In the genomic region with DNA sequence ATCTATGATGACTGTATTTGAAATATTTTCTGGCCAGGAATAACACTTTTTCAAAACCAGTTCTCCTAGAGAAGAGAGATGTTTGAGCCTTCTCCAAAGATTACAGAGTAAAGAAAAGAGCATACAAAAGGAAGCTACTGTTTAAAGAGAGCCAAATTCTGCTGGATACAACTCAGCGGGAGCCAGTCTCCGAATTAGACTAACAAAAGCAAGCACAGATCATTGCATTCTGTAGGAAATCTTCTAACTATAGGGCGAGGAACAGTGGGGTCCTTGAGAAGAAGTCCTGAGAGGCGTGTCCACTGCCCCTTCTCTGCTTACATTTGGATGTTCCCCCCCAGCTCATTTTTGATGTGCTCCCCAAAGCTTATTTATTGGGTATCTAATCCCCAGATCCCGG, we compare ENCODE assay signal across 18 mouse cellular contexts.
"Had no signal": no experiment of that assay in that cellular context is flagged by ENCODE, and none has a peak within 500 bp of the region (broad histone marks: within the 10 kb centered on the region; RNA-seq: fewer than 3 reads in every experiment).

No protein-coding gene starts in this region.

- H3K27ac ChIP-seq: lung, embryonic 15.5 days; macrophage; midbrain, embryonic 13.5 days; neural tube, embryonic 13.5 days; neural tube, embryonic 15.5 days; stomach, embryonic 15.5 days; stomach, postnatal 0 days had no signal

- H3K4me1 ChIP-seq: megakaryocyte, embryonic 14.5 days; midbrain, embryonic 13.5 days; neural tube, embryonic 13.5 days; neural tube, embryonic 15.5 days; stomach, embryonic 15.5 days had no signal

- H3K4me3 ChIP-seq: lung, embryonic 15.5 days; megakaryocyte, embryonic 14.5 days; midbrain, embryonic 13.5 days; myocyte; neural tube, embryonic 13.5 days; neural tube, embryonic 15.5 days; stomach, embryonic 15.5 days had no signal

- DNase-seq: liver, postnatal 0 days; lung, adult 2 months; lung, postnatal 14 days; lung, postnatal 36 days; retina, postnatal 1 day; right cerebral cortex, postnatal 14 days; thymus, adult 2 months; thymus, postnatal 25 days; thymus, postnatal 4 days had no signal

- H3K36me3 ChIP-seq: lung, embryonic 15.5 days; midbrain, embryonic 13.5 days; neural tube, embryonic 13.5 days; neural tube, embryonic 15.5 days; stomach, embryonic 15.5 days had no signal

- H3K9me3 ChIP-seq: lung, embryonic 15.5 days; midbrain, embryonic 13.5 days; neural tube, embryonic 13.5 days; neural tube, embryonic 15.5 days; stomach, embryonic 15.5 days had no signal

- H3K9ac ChIP-seq: liver, postnatal 0 days; lung, embryonic 15.5 days; midbrain, embryonic 13.5 days; neural tube, embryonic 13.5 days; neural tube, embryonic 15.5 days; stomach, embryonic 15.5 days had no signal
